24 mouse cellular contexts compared by ENCODE assay signal in the genomic region with DNA sequence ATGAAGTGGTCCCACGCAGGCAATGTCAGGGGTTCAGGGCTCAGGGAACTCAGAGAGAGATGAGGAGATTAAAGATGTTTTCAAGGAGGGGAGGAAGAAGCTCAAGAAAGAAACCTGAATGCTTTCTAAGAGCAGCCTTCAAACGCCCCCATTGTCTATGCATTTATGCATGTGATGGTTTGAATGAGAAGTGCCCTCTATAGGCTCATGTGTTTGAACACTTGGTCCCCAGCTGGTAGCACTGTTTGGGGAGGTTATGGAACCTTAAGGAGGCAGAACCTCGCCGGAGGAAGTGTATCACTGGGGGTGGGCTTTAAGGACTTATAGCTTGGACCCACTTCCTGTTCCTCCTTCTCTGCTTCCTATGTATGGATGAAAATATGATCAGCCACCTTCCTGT.
"Had no signal": no experiment of that assay in that cellular context is flagged by ENCODE, and none has a peak within 500 bp of the region (broad histone marks: within the 10 kb centered on the region; RNA-seq: fewer than 3 reads in every experiment).

No protein-coding gene starts in this region.

- H3K4me3 ChIP-seq: heart, adult 2 months; heart, embryonic 13.5 days; heart, embryonic 15.5 days; hindbrain, embryonic 13.5 days; hindbrain, embryonic 15.5 days; kidney, embryonic 15.5 days; limb, embryonic 13.5 days; limb, embryonic 15.5 days; liver, embryonic 12.5 days had no signal

- H3K27me3 ChIP-seq: heart, embryonic 13.5 days; heart, embryonic 15.5 days; hindbrain, embryonic 13.5 days; hindbrain, embryonic 15.5 days; kidney, embryonic 15.5 days; limb, embryonic 13.5 days; limb, embryonic 15.5 days; liver, embryonic 12.5 days had no signal

- H3K36me3 ChIP-seq: heart, embryonic 13.5 days; heart, embryonic 15.5 days; hindbrain, embryonic 13.5 days; hindbrain, embryonic 15.5 days; kidney, embryonic 15.5 days; limb, embryonic 13.5 days; limb, embryonic 15.5 days; liver, embryonic 12.5 days had no signal

- H3K4me1 ChIP-seq: heart, embryonic 15.5 days; kidney, embryonic 15.5 days; limb, embryonic 13.5 days; limb, embryonic 15.5 days; liver, embryonic 12.5 days had no signal

- H3K27ac ChIP-seq: heart, adult 2 months; heart, embryonic 13.5 days; heart, embryonic 15.5 days; hindbrain, embryonic 13.5 days; hindbrain, embryonic 15.5 days; hindbrain, postnatal 0 days; kidney, embryonic 15.5 days; kidney, postnatal 0 days; limb, embryonic 13.5 days; limb, embryonic 15.5 days; liver, embryonic 12.5 days; liver, embryonic 14.5 days had no signal

- H3K9ac ChIP-seq: heart, embryonic 13.5 days; heart, embryonic 15.5 days; hindbrain, embryonic 13.5 days; hindbrain, embryonic 15.5 days; kidney, embryonic 15.5 days; limb, embryonic 13.5 days; limb, embryonic 15.5 days; liver, embryonic 12.5 days; liver, embryonic 14.5 days had no signal

- H3K9me3 ChIP-seq: heart, embryonic 13.5 days; heart, embryonic 15.5 days; hindbrain, embryonic 13.5 days; hindbrain, embryonic 15.5 days; kidney, embryonic 15.5 days; limb, embryonic 13.5 days; limb, embryonic 15.5 days; liver, embryonic 12.5 days had no signal

- ATAC-seq: hindbrain, postnatal 0 days; intestine, embryonic 16.5 days; liver, embryonic 12.5 days had no signal

- DNase-seq: gastrocnemius, postnatal 14 days; gastrocnemius, postnatal 36 days; heart, adult 2 months; heart, postnatal 14 days; heart, postnatal 36 days; kidney, adult 11 months; kidney, adult 2 months; kidney, adult 9 months; kidney, postnatal 14 days; kidney, postnatal 36 days; left cerebral cortex, postnatal 4 days had no signal

- H3K4me2 ChIP-seq: heart, embryonic 11.5 days; heart, embryonic 13.5 days; heart, embryonic 15.5 days; hindbrain, embryonic 13.5 days; hindbrain, embryonic 15.5 days; kidney, embryonic 15.5 days; limb, embryonic 13.5 days; limb, embryonic 15.5 days; liver, embryonic 12.5 days had no signal
